Mouse (Mus musculus) pancreas, adult 10 weeks (tissue): Measurements from ENCODE around the gene Phgr1. TPM values are rescaled to one million over a fixed set of nuclear protein-coding genes. Genes with fewer than 3 reads are reported as not detected.

ENCODE experiments used
- polyA plus RNA-seq: library from polyadenylated mRNA; stranded (reverse); fragments of 350-450 nt; fragmentation: Illumina TruSeq; extraction: RNeasy Lipid Tissue Mini Kit (QIAGEN cat#74804); gene quantifications from one replicate; pipeline ENCODE4 v1.2.3, GENCODE M21; 2015; ENCODE audit warnings: low read depth, low replicate concordance; ENCODE audit not compliant: insufficient read depth

Phgr1 gene
- polyA plus RNA-seq = not detected

GRCm38 (mm10) chr2:118772158-118772874, at the start of gene Phgr1:
Phgr1 (plus strand) TSS chr2:118772769.

GRCm38 (mm10) chr2:118728337-118728736, 44.2 kb upstream of the Phgr1 start, which contains the start of gene Plcb2:
Plcb2 (minus strand) TSS chr2:118728438.

GRCm38 (mm10) chr2:118745232-118745884, 27.2 kb upstream of the Phgr1 start, which contains the start of gene Inafm2:
Inafm2 (plus strand) TSS chr2:118745758.

GRCm38 (mm10) chr2:118761906-118762783, 10.4 kb upstream of the Phgr1 start, which contains the start of gene Ccdc9b:
Ccdc9b (minus strand) TSS chr2:118762661.

GRCm38 (mm10) chr2:118779504-118780480, 7.2 kb downstream of the Phgr1 start, which contains the start of gene Disp2:
Disp2 (plus strand) TSS chr2:118779719.

GRCm38 (mm10) chr2:118813981-118814836, 41.6 kb downstream of the Phgr1 start, which contains the start of gene Knstrn:
Knstrn (plus strand) TSS chr2:118814003.

Other genes starting within 250 kb of the Phgr1 start
- gene Bmf, start 223.1 kb upstream of the Phgr1 start, polyA plus RNA-seq = 2.7 TPM
- gene Bub1b, start 174.6 kb upstream of the Phgr1 start, polyA plus RNA-seq = 1.1 TPM
- gene Pak6, start 109.5 kb upstream of the Phgr1 start, polyA plus RNA-seq = 2.2 TPM
- gene Ankrd63, start 68.8 kb upstream of the Phgr1 start, polyA plus RNA-seq = not detected
- gene Plcb2, start 44.3 kb upstream of the Phgr1 start, polyA plus RNA-seq = 0.33 TPM
- 2.5 TPM for gene Inafm2, start 27.0 kb upstream of the Phgr1 start, polyA plus RNA-seq
- gene Ccdc9b, start 10.1 kb upstream of the Phgr1 start, polyA plus RNA-seq = 4.7 TPM
- 7.6 TPM for gene Disp2, start 7.0 kb downstream of the Phgr1 start, polyA plus RNA-seq
- gene Knstrn, start 41.2 kb downstream of the Phgr1 start, polyA plus RNA-seq = not detected
- gene Ivd, start 89.2 kb downstream of the Phgr1 start, polyA plus RNA-seq = 65.2 TPM
- gene Bahd1, start 127.6 kb downstream of the Phgr1 start, polyA plus RNA-seq = 3.0 TPM
- gene Chst14, start 153.7 kb downstream of the Phgr1 start, polyA plus RNA-seq = 2.5 TPM